Mouse (Mus musculus) right cerebral cortex, postnatal 36 days (tissue): ENCODE measurements around the gene Slc2a8.
"Not testable (repeated sequence)": the region's sequence is repeated elsewhere in the genome, so short reads cannot be mapped to it uniquely, and the experiment has no call there.

ENCODE experiments used
- DNase-seq, 2 experiments: peaks; one replicate each; pipeline ENCODE4 v3.0.0; 2022; ENCODE audit warnings: low spot score in 2 of 2, mixed read lengths in 1 of 2

Gene Slc2a8

DNA sequence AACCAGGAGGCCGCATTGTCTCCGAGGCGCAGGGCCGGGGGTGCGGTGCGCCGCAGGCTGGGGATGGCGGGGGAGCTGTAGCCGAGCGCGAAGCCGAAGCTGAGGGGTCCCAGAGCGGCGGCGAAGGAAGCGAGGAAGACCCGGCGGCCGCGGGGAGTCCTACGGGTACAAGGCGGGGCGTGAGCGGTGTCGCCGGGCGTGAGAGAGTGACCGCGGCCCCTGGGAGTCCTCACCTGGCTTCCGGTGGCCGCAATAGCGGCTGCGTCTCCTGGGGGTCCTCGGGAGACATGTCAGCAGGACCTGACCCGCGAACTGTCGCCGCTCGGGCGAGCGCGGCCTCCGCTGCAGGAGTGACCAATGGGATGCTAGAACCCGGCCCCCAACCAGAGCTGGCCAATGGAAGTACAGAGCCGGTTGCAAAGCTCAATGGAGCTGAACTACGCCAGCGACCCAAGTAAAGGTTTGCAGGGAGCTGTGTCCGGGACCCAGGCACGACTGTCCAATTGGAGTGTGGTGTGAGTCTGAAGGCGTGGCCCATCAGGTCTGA is at the start of gene Slc2a8:
Gene Slc2a8 (minus strand): TSS at position 359 of the 547 bp plus-strand sequence.
- DNase-seq: peak; percentile 91 to 95

DNA sequence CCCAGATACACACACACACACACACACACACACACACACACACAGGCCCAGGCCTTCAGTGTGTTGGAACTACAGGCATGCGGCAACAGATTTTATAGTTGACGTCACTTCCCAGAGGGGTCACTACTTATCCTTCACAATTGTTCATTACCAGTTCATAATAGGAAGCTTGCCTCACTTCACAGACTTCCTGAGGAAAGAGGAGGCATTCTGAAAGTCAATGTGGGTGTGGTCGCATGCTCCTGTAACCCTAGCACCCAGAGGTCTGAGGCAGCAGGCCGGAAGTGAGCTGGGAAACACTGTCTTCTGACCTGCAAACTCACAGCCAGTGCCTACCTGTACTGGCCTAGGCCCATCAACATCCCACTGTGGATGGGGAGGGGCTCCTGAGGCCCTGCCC is 43.2 kb upstream of the Slc2a8 start:
- DNase-seq: no peak

DNA sequence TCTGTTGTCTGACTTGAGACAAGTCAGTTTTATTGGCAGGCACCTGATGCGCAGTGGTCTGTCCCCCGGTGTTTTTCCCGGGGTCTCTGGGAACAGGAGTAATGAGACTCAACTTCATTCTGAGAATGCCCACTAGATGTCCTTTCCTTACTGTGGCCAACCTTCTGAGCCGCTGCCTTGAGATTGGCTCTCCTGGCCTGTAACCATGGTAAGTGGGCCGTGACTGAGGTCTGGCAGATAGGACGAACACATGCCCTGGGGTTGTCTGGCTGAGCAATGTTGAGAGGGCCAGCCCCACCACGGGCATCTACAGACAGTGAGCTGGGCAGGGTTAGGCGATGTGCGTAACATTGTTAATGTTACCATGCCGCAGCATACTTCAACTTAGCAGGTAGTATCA is 42.7 kb upstream of the Slc2a8 start:
- DNase-seq: no peak

DNA sequence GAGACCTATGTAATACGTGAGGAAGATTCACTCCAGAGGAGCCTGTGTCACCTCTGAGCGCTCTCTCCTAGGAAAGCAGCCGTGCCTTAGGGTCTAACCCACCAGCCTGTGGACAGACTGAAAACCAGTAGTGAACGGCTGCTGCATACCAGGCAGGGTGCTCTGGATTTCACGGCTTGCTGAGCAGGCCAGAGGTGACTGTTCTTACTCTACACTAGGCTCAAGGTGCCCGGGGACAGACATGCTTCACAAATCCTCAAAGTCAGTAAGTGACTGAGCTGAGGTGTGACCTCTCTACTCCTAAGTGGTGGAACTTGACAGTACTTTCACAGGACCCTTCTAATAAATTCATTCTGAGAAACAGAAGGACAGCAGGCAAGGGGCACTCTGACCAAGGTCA is 41.0 kb upstream of the Slc2a8 start:
- DNase-seq: no peak

GRCm38 (mm10) chr2:33018026-33018425 is 36.1 kb upstream of the Slc2a8 start:
- no peak for DNase-seq

- no peak for DNase-seq
Observed at GRCm38 (mm10) chr2:33017191-33017590, 35.3 kb upstream of the Slc2a8 start.

GRCm38 (mm10) chr2:33014877-33015276 is 33.0 kb upstream of the Slc2a8 start:
- DNase-seq: peak in 1 of 2 experiments; percentile 51

DNA sequence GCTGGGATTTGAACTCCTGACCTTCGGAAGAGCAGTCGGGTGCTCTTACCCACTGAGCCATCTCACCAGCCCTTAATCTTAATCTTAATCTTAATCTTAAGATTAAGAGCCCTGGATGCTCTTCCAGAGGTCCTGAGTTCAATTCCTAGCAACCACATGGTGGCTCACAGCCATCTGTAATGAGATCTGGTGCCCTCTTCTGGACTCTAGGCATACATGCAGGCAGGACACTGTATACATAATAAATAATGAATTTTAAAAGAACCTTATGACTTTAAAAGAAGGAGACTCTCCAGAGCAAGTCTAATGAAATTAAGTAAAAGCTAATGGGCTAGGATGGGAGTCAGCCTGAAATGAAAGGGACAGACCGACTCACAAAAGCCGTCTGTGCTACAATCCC is 27.2 kb upstream of the Slc2a8 start:
- not testable (repeated sequence) for DNase-seq

DNA sequence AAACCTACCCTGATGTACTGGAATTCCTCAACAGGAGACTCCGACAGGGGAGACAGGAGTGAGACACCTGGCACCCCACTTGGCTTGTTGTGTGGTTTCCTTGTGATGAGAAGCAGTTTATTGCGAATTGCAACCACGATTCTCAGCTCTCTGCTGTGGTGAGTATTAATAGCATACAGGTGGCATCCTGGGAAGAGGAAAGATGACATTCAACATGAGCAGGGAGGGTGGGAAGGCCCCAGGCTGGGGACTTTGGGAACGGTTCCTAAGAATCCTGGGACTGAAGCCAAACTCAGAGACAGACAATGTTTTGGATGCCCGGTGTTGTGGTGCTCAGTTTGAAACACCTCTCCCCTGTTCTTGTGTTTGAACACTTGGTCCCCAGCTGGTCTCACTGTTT is 23.2 kb upstream of the Slc2a8 start:
- no peak for DNase-seq

DNA sequence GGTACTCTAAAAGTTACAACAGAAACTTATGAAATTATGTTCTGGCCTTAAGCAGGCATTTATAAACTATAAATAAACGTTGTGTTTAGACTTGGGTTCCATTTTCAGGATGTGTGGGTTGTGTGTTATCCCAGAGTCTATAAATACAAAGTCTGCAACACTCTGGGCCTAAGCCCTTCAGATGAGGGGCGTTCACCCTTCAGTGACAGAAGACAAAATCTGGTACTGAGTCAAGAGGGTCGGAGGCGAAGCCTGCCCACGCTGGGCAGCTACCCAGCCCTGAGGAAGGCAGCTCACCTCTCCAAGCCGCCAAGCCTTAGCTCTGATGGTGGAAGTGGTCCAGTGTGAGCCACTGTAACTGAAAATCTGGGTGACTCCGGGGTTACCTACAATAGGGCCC is 20.3 kb upstream of the Slc2a8 start:
- DNase-seq: no peak

GRCm38 (mm10) chr2:32999752-33000151 is 17.9 kb upstream of the Slc2a8 start:
- DNase-seq: no peak

DNA sequence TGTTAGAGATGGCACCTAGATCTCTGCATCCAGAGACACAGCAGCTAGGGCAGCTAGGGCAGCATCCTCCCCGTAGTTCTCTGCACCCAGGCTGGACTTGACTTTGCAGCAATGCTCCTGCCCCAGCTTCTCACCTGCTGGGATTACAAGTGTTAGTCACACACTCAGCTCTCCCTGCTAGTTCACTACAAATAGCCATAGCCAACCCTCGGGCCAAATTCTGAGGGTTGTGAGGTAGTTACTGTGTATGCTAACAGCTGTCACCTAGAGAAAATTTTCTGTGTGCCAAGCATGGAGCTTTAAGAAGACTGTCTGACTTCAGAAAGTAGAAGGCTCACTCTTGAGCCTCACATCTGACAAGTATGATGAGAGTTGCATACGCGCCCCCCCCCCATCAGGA is 15.9 kb upstream of the Slc2a8 start:
- DNase-seq: no peak

GRCm38 (mm10) chr2:32997081-32997480 is 15.2 kb upstream of the Slc2a8 start:
- no peak for DNase-seq

- no peak for DNase-seq
Observed at GRCm38 (mm10) chr2:32992130-32992529, 10.2 kb upstream of the Slc2a8 start.

- no peak for DNase-seq
Observed at GRCm38 (mm10) chr2:32990167-32990832, 8.4 kb upstream of the Slc2a8 start.

- DNase-seq: no peak
Observed at GRCm38 (mm10) chr2:32989376-32989775, 7.5 kb upstream of the Slc2a8 start.

DNA sequence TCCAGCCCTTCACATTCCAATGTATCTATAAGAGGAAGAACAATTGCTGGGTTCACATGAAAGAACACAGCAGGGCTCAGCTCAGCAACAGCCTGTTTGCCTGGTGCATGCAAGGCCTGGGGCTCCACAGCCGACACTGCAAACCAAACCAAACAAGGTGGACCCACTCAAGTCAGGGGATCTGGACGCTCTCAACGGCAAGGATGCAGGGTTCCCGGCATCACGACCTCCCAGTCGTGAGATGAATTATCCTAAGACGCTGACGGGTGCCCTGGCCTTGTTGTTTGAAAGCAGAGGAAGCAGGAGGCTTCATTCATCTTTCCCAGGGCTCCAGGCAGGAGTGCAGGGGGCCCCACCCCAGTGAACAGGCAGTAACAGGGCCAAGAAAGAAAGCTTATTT is 4.0 kb upstream of the Slc2a8 start:
- no peak for DNase-seq

- DNase-seq: no peak
Observed at GRCm38 (mm10) chr2:32983617-32984016, 1.7 kb upstream of the Slc2a8 start.

DNA sequence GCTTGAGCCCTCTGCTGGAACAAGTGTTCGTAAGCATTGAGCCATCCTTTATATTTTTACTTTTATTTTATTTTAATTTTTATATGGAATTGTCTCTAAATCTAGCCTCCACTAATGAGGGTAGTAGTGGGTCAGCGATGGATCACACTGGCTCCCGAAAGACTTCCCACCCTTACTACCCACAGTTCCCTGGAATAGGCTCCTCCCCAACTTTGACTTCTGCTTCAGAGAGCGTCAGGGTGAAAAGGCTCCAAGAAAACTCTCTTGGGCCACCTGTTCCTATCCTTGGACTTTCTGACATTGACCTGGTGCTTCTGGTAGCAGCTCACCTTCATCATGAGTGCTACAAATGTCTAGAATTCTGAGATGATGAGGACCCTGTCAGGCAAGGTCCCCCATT is 817 bp upstream of the Slc2a8 start:
- DNase-seq: no peak

DNA sequence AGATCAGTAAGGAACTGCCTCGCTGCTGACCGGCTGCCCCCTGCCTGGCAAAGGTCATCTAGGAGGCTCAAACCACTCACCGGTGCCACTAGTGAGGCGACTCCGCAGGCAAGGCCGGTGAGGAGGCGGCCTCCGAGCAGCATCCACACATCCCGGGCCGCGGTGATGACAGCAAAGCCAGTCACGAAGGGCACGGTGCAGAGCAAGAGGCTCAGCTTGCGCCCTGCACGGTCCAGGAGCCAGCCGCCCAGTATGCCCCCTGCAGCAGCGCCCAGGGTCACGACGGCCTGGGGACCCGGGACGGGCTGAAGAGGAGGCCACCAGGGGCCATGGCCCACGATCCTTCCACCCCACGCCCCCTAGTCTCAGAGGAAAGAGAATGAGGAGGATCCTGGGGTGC is 602 bp downstream of the Slc2a8 start:
- DNase-seq: no peak

DNA sequence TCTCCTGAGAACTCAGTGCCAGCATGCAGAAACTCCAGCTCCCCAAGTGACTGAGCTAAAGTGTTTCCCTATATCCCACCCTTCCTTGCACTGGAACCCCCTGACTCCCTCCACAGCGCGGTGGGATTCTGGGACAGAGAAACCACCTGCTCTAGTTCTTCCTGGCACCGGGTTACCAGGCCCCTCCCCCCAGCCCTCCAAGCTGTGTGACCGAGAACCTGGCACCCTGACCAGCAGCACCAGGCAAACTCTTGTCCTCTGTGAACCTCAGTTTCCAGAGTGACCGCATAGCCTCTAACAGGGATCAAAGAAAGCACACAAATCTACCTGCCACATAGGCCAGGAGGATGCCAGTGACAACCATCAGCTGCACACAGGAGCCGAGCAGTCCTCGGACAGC is 2.2 kb downstream of the Slc2a8 start:
- DNase-seq: no peak

GRCm38 (mm10) chr2:32978675-32979074 is 3.2 kb downstream of the Slc2a8 start:
- DNase-seq: no peak

GRCm38 (mm10) chr2:32977114-32977513 is 4.8 kb downstream of the Slc2a8 start:
- DNase-seq: no peak

- DNase-seq: no peak
Observed at GRCm38 (mm10) chr2:32974216-32974615, 7.7 kb downstream of the Slc2a8 start.
